Mouse (Mus musculus): ENCODE measurements around the gene Dhrs13. TPM values are rescaled to one million over a fixed set of nuclear protein-coding genes. Genes with fewer than 3 reads are reported as not detected.

Gene Dhrs13
- 3.8 and 3.9 TPM in 2 replicates for polyA plus RNA-seq (2012; rRNA removed)

- Histone ChIP-seq H3K4me3 (ENCODE audit: low read depth, low read length) (peak within 1 kb of the TSS; percentile 76), H3K27me3 (ENCODE audit: control insufficient read depth, insufficient read depth, low read length) (no peaks in the 10 kb centered on the region), H3K4me1 (ENCODE audit: control insufficient read depth, insufficient read depth, insufficient read length, low read length) (peaks cover 12% of the 10 kb centered on the region), H3K27ac (ENCODE audit: insufficient read depth, low read depth, low read length) (no peak within 1 kb of the TSS), H3K36me3 (ENCODE audit: control insufficient read depth, insufficient read depth, low read length) (peaks cover 21% of the 10 kb centered on the region)
- TF ChIP-seq POLR2A (IDR thresholded peaks at IDR 0.05; ENCODE audit: low read depth, low read length) (no peak), CTCF (IDR thresholded peaks at IDR 0.05; ENCODE audit: extremely low read depth, insufficient read length, insufficient replicate concordance, low read depth, low read length) (peak; percentile 77)
- WGBS = under 1% methylated on average over 96 of the region's 96 CpGs
Observed at GRCm38 (mm10) chr11:78031947-78032808, at the start of gene Dhrs13. TSS of gene Dhrs13 (plus strand) at chr11:78032280.

- no peaks in the 10 kb centered on the region for H3K27me3 ChIP-seq (ENCODE audit: control insufficient read depth, insufficient read depth, low read length)
- under 1% methylated on average over 62 of the region's 62 CpGs for WGBS
- peak within 1 kb of the TSS; percentile 98 for H3K4me3 ChIP-seq (ENCODE audit: low read depth, low read length)
- H3K36me3 ChIP-seq (ENCODE audit: control insufficient read depth, insufficient read depth, low read length) = 0 out of 2 replicates have a peak, but pooled peaks cover 2% of the 10 kb centered on the region
- H3K27ac ChIP-seq (ENCODE audit: insufficient read depth, low read depth, low read length) = peak within 1 kb of the TSS; percentile 96
- TF ChIP-seq POLR2A (IDR thresholded peaks at IDR 0.05; ENCODE audit: low read depth, low read length) (peak; percentile 70), CTCF (IDR thresholded peaks at IDR 0.05; ENCODE audit: extremely low read depth, insufficient read length, insufficient replicate concordance, low read depth, low read length) (no peak)
- H3K4me1 ChIP-seq (ENCODE audit: control insufficient read depth, insufficient read depth, insufficient read length, low read length) = no peaks in the 10 kb centered on the region
Observed at GRCm38 (mm10) chr11:77982441-77982905, 49.6 kb upstream of the Dhrs13 start, which contains the start of gene Phf12. TSS of gene Phf12 (plus strand) at chr11:77982754.

- WGBS = under 1% methylated on average over 32 of the region's 32 CpGs
- TF ChIP-seq POLR2A (IDR thresholded peaks at IDR 0.05; ENCODE audit: low read depth, low read length) (no peak), CTCF (IDR thresholded peaks at IDR 0.05; ENCODE audit: extremely low read depth, insufficient read length, insufficient replicate concordance, low read depth, low read length) (no peak)
- peaks cover 2% of the 10 kb centered on the region; the same call in 1 of the 2 replicates for H3K36me3 ChIP-seq (ENCODE audit: control insufficient read depth, insufficient read depth, low read length)
Observed at GRCm38 (mm10) chr11:77983191-77983936, 48.7 kb upstream of the Dhrs13 start.

GRCm38 (mm10) chr11:77983937-77984835 is 47.9 kb upstream of the Dhrs13 start:
- WGBS = under 1% methylated on average over 52 of the region's 63 CpGs
- TF ChIP-seq CTCF (IDR thresholded peaks at IDR 0.05; ENCODE audit: extremely low read depth, insufficient read length, insufficient replicate concordance, low read depth, low read length) = no peak
- TF ChIP-seq POLR2A (IDR thresholded peaks at IDR 0.05; ENCODE audit: low read depth, low read length) = peak; percentile 52
- no peaks in the 10 kb centered on the region for H3K4me1 ChIP-seq (ENCODE audit: control insufficient read depth, insufficient read depth, insufficient read length, low read length)
- H3K27me3 ChIP-seq (ENCODE audit: control insufficient read depth, insufficient read depth, low read length) = no peaks in the 10 kb centered on the region
- peaks cover 7% of the 10 kb centered on the region for H3K36me3 ChIP-seq (ENCODE audit: control insufficient read depth, insufficient read depth, low read length)
- peak overlapping the region; percentile 98 for H3K4me3 ChIP-seq (ENCODE audit: low read depth, low read length)
- H3K27ac ChIP-seq (ENCODE audit: insufficient read depth, low read depth, low read length) = peak overlapping the region; percentile 91

More at GRCm38 (mm10) chr11:77983191-77983936, 48.7 kb upstream of the Dhrs13 start:
- peak overlapping the region; percentile 98 for H3K4me3 ChIP-seq (ENCODE audit: low read depth, low read length)
- H3K4me1 ChIP-seq (ENCODE audit: control insufficient read depth, insufficient read depth, insufficient read length, low read length) = no peaks in the 10 kb centered on the region
- H3K27ac ChIP-seq (ENCODE audit: insufficient read depth, low read depth, low read length) = peak overlapping the region; percentile 91
- H3K27me3 ChIP-seq (ENCODE audit: control insufficient read depth, insufficient read depth, low read length) = no peaks in the 10 kb centered on the region

- no peaks in the 10 kb centered on the region for H3K27me3 ChIP-seq (ENCODE audit: control insufficient read depth, insufficient read depth, low read length)
- WGBS = under 1% methylated on average over 13 of the region's 13 CpGs
- peaks cover 7% of the 10 kb centered on the region for H3K36me3 ChIP-seq (ENCODE audit: control insufficient read depth, insufficient read depth, low read length)
- peak overlapping the region; percentile 98 for H3K4me3 ChIP-seq (ENCODE audit: low read depth, low read length)
- TF ChIP-seq CTCF (IDR thresholded peaks at IDR 0.05; ENCODE audit: extremely low read depth, insufficient read length, insufficient replicate concordance, low read depth, low read length) = no peak
- no peak for TF ChIP-seq POLR2A (IDR thresholded peaks at IDR 0.05; ENCODE audit: low read depth, low read length)
- H3K27ac ChIP-seq (ENCODE audit: insufficient read depth, low read depth, low read length) = peak overlapping the region; percentile 91
- no peaks in the 10 kb centered on the region for H3K4me1 ChIP-seq (ENCODE audit: control insufficient read depth, insufficient read depth, insufficient read length, low read length)
Observed at GRCm38 (mm10) chr11:77984836-77985231, 47.2 kb upstream of the Dhrs13 start.

GRCm38 (mm10) chr11:77985541-77986065 is 46.5 kb upstream of the Dhrs13 start:
- no peaks in the 10 kb centered on the region for H3K4me1 ChIP-seq (ENCODE audit: control insufficient read depth, insufficient read depth, insufficient read length, low read length)
- H3K27ac ChIP-seq (ENCODE audit: insufficient read depth, low read depth, low read length) = peak overlapping the region; percentile 91; the same call in 1 of the 2 replicates
- TF ChIP-seq POLR2A (IDR thresholded peaks at IDR 0.05; ENCODE audit: low read depth, low read length) (no peak), CTCF (IDR thresholded peaks at IDR 0.05; ENCODE audit: extremely low read depth, insufficient read length, insufficient replicate concordance, low read depth, low read length) (no peak)
- H3K36me3 ChIP-seq (ENCODE audit: control insufficient read depth, insufficient read depth, low read length) = peaks cover 9% of the 10 kb centered on the region
- WGBS = 77% methylated on average over 3 of the region's 3 CpGs
- no peak overlapping the region for H3K4me3 ChIP-seq (ENCODE audit: low read depth, low read length)
- no peaks in the 10 kb centered on the region for H3K27me3 ChIP-seq (ENCODE audit: control insufficient read depth, insufficient read depth, low read length)

Measured in small intestine, adult 2 months (tissue).